Mouse (Mus musculus) common myeloid progenitor, adult 5-6 weeks (primary cell): ENCODE results near the gene Gsdme. TPM values are rescaled to one million over a fixed set of nuclear protein-coding genes. Genes with fewer than 3 reads are reported as not detected.

Experiments used
- ATAC-seq: replicated peaks from 2 replicates; pipeline ENCODE4 v1.8.0; 2016; ENCODE audit warnings: low read depth, mild to moderate bottlenecking, moderate TSS enrichment, inconsistent platforms; ENCODE audit not compliant: poor library complexity, severe bottlenecking
- total RNA-seq: library from RNA; stranded (forward); fragments of 200-1000, 187-1606 nt; gene quantifications from 2 replicates; pipeline ENCODE4 v1.2.3, GENCODE M21; 2017

Gene Gsdme
- total RNA-seq, 1 experiment from 2014 or later, result 9.5 TPM

- no peak for ATAC-seq
Measured at GRCm38 (mm10) chr6:50192822-50193221, 70.8 kb downstream of the Gsdme start.

DNA sequence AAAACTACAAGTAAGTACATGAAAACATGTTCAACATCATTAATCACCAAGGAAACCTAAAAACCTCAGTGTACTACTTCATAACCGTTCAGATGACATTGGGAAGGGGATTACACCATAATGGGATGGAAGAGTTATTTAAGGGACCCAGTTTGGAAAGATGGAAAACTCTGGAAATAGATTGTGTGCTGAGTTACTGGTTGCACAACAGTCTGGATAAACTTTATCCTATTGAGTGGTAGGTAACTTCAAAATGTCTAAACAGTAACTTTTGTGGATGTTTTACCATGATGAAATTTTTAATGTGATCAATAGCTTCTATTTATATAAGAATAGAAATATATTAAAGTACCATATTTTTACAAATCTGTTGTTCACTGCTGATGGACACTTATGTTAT is 71.5 kb downstream of the Gsdme start:
- no peak for ATAC-seq

- no peak for ATAC-seq
Measured at GRCm38 (mm10) chr6:50191605-50192004, 72.1 kb downstream of the Gsdme start.

GRCm38 (mm10) chr6:50189376-50189775 is 74.3 kb downstream of the Gsdme start:
- ATAC-seq, result no peak

- ATAC-seq, result peak; percentile 71
Measured at GRCm38 (mm10) chr6:50187955-50188354, 75.7 kb downstream of the Gsdme start.

DNA sequence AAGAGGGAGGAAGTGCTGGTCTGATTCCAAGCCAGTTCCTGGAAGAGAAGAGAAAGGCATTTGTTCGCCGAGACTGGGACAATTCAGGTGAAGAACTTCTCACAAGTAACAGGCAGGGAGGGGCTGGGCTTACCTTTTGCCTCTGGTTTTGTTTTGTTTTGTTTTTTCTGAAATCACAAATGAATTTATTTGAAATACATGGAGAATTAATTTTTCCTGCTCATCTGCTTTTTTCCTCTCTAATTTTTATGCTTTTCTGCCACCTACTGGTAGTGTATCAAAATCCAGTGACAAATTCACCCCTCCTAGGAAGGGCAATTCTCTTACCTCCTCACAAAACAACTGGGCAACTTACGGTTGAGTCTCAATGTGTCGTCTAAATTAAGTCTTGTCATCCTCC is 83.5 kb downstream of the Gsdme start:
- ATAC-seq, result no peak; the same call in 1 of the 2 replicates

DNA sequence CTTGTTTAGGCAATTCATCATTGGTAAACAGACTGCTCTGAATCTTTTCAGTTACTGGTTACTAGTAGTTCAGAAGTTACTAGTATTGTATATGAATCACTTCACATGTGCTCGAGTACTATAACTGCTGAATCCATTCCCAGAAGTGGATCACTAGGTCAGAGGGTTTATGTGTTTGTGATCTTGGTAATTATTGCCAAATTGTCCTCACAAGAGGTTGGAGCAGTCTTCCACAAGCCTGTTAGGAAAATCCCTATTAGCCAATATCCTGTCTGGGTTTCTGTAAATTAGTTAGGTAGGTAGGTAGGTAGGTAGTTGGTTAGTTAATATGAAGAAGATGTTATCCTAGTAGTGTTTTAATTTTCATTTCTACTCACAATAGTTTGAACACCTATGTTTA is 87.9 kb downstream of the Gsdme start:
- ATAC-seq, result no peak

- no peak for ATAC-seq
Measured at GRCm38 (mm10) chr6:50169771-50170170, 93.9 kb downstream of the Gsdme start.

DNA sequence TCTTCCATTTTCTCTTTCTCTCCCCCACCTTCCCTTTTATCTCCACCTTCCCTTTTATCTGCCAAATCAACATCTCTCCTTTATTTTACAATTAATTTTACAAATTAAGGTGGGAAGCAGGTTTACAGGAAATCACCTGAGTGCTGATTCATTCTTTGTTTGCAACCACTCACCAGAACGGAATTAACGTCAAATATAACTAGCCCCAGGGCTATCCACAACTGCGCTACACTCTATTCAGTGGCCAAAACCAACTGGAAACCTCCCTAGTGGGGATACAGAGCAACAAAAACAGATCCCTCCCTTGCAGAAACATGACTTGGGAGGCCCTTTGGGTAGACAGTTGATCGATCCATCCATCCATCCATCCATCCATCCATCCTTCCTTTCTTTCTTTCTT is 94.8 kb downstream of the Gsdme start:
- ATAC-seq, result no peak

- peak; percentile 60 for ATAC-seq
Measured at GRCm38 (mm10) chr6:50163013-50163412, 100.6 kb downstream of the Gsdme start.

- ATAC-seq, result no peak
Measured at GRCm38 (mm10) chr6:50159842-50160241, 103.8 kb downstream of the Gsdme start.

GRCm38 (mm10) chr6:50149378-50149777 is 114.3 kb downstream of the Gsdme start:
- ATAC-seq, result no peak

DNA sequence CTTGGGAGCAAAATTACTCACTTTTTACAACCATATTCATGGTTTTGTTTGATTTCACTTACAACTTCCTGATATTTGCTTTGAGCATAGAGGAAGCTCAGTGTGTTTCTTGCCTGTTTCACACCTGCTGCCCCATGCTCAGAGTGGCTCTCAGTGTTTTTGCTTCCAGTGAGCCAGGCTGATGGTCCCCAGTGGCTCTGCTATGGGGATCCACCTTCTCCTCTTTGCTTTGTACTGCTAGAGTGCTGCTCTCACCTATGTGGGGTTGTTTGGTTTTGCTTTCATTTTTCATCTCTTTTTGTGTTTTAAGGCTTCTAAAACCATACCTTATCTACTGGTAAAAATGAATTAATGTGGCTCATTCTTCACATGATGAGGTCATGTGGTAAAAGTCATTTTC is 117.5 kb downstream of the Gsdme start:
- no peak for ATAC-seq

GRCm38 (mm10) chr6:50139526-50139925 is 124.1 kb downstream of the Gsdme start:
- ATAC-seq, result no peak

Other genes with a start within 250 kb of the Gsdme start
- gene Mpp6, start 153.6 kb downstream of the Gsdme start, total RNA-seq, result 233 and 247 TPM in 2 replicates
- gene Osbpl3, start 192.3 kb upstream of the Gsdme start, total RNA-seq, result 13.1 and 15.4 TPM in 2 replicates